Mouse (Mus musculus) layer of hippocampus, postnatal 10 days (tissue): Measurements from ENCODE around the gene Chit1. TPM values are rescaled to one million over a fixed set of nuclear protein-coding genes. Genes with fewer than 3 reads are reported as not detected.

Experiments
- total RNA-seq, 2 experiments: library from RNA; stranded (reverse); gene quantifications; 2 replicates each; pipeline ENCODE4 v1.2.3; 2021

Gene Chit1
- total RNA-seq, 2 experiments from 2014 or later, result 0.51 to 0.53 TPM

Other genes starting within 250 kb of the Chit1 start
- 1 to 10 TPM in 1 of 2 experiments, under 1 TPM in 1; 0.94 to 1.1 TPM for gene Optc, start 203.2 kb upstream of the Chit1 start, total RNA-seq
- gene Prelp, start 189.8 kb upstream of the Chit1 start, total RNA-seq, result 1 to 10 TPM; 4.1 to 4.6 TPM
- 1 to 10 TPM; 5.3 to 9.5 TPM for gene Fmod, start 74.0 kb upstream of the Chit1 start, total RNA-seq
- 10 to 100 TPM; 13.1 to 14.3 TPM for gene Btg2, start 32.1 kb upstream of the Chit1 start, total RNA-seq
- 1 to 10 TPM; 5.4 to 6.5 TPM for gene Chil1, start 70.9 kb downstream of the Chit1 start, total RNA-seq
- not detected for gene Mybph, start 82.2 kb downstream of the Chit1 start, total RNA-seq
- gene Adora1, start 124.2 kb downstream of the Chit1 start, total RNA-seq, result 100 to 1,000 TPM; 162 to 169 TPM
- gene Myog, start 178.7 kb downstream of the Chit1 start, total RNA-seq, result not detected
- gene Ppfia4, start 221.7 kb downstream of the Chit1 start, total RNA-seq, result 10 to 100 TPM; 84.9 to 97.0 TPM